Mouse (Mus musculus) E14TG2a.4 (cell line): ENCODE measurements around the gene Bfsp2.

Experiments
- CTCF ChIP-seq: conservative IDR thresholded peaks from 2 replicates; pipeline ENCODE4 v1.5.1; 2014; ENCODE audit warnings: low read length
- NANOG ChIP-seq: IDR thresholded peaks from 2 replicates; pipeline ENCODE4 v1.6.1; 2014; ENCODE audit warnings: borderline replicate concordance, low read length, mixed read lengths

DNA sequence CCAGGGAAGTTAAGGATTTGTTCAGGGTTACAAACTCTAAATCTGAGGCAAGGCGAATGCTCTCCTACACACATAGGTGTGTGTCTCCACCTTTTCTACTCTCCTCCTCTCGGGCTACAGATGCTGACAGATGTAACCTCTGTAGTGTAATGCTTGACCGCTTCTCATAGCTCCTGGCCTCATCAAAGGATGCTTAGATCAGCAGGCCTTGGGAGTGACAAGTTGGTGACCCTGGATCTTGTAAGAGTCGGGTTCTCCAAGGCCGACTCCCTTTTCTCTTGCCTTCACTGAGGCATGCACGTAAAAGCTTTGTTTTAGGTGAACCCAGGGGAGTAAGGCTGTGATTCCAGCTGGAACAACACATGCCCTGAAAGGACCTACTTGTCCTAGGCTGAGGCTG, 32.0 kb upstream of the Bfsp2 start:
- TF ChIP-seq NANOG (no peak), CTCF (no peak)
